Mouse (Mus musculus) cerebellum, adult 18-20 months (tissue): ENCODE data around the gene Pld1.

Source experiments
- DNase-seq, 2 experiments: peaks; one replicate each; pipeline ENCODE4 v3.0.0; 2021

Pld1 gene

DNA sequence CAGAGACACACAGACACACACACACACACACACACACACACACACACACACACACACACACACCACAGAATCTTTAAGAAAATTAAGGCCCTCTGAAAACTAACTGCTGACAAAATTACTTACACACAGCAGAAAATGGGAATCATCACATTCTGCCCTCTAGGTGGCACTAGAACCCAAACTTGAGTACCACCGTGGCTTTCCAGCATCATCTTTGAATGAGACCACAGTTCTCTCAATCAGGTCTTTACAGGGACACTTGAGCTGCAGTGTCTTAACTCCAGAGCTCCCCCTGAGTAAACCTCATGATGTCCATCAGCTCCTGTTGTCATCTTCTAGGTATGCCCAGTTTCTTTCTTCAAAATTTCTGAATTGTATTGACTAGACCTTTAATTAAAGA, 227.1 kb downstream of the Pld1 start:
- peak; percentile 69 to 77 for DNase-seq

DNA sequence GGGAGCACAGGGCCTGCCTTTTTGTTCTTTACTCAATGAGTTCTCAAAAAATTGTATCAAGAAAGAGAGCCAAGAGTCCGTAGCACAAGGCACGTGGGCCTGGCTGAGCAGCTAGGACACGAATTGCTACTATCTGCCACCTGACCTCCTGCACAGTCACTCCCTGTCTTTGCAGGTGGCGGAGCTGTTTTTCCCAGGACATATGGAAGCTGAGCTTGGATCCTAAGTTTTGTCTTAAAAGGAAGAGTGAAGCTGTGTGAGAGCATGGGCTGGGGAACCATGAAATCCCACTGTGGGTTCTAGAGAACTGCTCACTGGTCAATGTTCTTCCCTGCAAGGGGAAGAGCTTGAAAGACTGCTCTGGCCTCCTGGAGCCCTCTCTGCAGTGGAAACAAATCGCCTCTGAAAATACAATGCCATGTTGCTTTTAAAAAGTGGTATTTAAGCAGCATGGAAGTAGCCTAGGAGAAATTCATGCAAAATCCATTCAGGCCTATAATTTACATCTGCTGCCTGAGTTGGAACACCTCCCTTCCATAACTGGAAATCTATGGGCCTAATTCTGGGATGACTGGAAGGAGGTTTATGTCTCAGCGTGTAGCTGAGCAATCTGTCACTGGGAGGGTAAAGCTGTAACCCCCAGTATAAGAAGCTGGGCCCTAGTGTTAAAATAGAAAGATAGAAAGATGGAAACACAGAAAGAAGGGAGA, 229.5 kb downstream of the Pld1 start:
- peak; percentile 47 to 49 for DNase-seq

DNA sequence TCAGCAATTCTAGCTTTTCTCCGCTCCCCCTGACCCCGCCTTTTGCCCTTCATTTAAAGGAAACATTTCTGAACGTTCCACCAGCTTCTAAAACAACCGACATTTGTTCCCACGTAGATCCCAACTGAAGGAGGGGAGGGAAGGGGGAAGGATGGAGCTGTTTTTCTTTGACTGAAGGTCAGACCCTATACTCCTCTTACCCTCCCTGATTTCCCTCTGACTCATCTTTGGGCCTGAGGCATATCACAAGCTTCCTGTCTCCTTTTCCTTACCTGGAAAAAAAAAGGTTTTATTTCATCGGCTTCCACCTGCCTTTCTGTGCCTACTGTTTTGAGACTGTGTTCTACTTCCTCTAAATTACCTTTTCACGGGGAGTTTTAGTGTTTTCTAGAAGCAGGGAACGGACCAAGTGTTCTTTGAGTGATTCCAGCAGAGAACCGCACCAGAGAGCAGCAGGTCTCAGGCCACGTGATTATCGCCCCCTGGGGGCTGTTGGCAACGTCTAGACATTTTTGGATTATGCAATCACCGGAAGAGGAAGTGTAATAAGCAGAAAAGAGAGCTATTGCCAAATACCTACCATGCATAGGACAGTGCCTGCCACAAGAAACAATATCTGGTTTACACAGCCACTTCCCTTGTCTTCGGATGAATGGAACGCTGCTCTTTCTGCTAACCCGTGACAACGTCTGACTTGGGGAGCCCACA, 232.6 kb downstream of the Pld1 start:
- peak; percentile 69 to 80 for DNase-seq

DNA sequence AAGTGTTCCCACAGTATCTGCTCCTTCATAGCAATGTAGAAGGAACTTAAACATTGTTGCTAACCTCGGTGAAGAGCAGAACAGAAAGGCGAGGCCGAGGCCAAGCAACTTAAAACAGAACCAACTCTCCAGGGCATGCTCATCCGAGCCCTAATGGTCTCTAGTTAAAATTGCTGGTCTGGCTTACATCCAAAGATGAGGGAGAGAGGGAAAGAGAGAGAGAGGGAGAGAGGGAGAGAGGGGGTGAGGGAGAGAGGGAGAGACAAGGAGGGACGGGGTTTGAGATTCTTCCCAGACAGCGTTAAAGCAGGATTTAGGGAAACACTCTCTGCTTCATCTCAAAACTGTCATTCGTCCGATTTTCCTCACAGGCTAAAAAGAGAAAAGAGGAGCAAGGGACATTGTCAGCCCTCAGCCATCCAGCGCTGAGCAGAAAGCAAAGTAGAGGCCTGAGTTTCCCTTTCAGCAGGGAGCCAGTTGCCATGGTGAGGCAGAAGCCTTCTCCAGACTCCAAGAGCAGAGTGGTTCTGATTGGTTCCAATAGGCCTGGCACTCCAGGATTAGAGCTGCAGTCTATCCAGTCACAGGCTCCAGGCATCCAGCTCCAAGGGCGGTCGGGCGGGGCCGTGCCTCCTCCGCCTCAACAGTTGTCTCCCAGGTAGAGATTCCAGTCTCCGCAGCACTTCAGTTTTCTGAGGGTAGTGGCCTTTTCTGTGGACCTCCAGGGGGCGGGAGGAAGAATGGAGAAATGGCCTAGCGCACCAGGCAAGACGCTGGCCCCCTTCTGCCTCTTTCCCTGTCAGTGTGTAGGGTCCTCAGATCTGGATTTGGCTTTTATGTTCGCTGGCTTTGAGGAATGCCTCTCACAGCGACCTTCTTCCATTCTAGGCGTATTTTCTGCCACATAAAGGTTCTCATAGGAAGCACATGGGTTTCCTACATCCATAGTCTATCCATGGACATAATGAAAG, 237.8 kb downstream of the Pld1 start:
- peak; percentile 72 to 84 for DNase-seq

DNA sequence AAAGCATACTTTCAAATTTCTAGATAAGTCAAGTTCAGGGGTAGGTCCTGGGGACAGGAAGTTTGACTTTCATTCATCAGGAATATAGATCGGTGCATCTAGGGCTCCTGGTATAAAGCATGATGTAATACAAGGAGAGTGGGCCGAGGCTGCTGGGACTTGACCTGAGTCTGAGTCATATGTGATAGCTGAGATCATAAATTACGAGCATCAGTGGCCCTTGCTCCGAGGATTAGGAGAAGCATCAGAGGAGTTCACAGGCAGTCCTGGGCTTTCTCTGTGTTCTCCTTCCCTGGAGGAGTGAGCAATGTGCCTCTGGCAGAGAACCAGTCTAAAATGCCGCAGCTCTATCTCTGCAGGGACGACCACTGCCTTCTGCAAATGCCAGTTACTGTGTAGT, 239.8 kb downstream of the Pld1 start:
- no peak for DNase-seq
